Mouse (Mus musculus) regulatory T cell (primary cell): ENCODE measurements around the gene Prok1.

Source experiments
- in situ Hi-C: fragments of 300-600 bp; cut with MboI, MseI; formaldehyde crosslinking; loops from one replicate; pipeline ENCODE4 v1.15.1; 2025; ENCODE audit warnings: high pct_unique_total_duplicates

Prok1 gene

DNA sequence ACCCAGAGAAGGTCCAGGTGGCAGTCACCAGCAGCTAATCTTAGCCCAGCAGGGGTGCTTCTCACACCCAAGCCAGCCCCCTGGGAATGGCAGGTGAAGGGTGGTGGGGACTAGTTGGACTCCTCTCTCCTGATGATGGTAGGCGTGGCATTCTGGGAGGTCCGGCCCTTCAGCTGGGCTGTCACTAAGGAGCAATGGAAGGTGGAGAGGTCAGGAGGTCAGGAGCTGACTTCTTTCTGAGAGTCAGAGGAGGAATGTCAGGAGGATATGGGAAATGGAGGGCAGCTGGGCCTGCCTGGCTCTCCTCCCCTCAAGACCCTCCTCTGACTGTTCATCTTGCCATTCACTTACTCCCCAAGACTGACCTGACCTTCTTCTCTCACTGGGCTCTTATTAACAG, 1.5 kb downstream of the Prok1 start:
- in situ Hi-C loops = loop anchor here (5.0 kb wide), 1 partner anchor 224 kb away; no protein-coding TSS in a partner anchor

DNA sequence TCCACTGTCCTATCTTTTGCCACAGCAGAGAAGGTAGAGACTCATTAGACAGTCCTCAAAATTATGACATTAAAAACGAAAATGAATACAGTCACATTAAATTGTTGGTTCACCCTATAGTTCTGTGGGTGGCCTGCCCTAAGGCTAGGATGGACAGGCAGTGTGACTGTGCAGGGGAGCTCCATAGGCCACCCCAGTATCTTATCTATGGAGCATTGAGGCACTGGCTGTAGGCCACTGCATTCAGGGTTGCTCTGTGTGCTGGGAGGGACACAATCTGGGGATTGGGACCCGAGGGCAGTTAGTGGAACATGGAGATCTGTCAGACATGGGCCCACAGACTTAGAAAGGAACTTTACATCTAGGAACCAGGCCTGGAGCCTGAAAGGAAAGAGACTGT, 5.6 kb downstream of the Prok1 start:
- in situ Hi-C loops = no loop called here

DNA sequence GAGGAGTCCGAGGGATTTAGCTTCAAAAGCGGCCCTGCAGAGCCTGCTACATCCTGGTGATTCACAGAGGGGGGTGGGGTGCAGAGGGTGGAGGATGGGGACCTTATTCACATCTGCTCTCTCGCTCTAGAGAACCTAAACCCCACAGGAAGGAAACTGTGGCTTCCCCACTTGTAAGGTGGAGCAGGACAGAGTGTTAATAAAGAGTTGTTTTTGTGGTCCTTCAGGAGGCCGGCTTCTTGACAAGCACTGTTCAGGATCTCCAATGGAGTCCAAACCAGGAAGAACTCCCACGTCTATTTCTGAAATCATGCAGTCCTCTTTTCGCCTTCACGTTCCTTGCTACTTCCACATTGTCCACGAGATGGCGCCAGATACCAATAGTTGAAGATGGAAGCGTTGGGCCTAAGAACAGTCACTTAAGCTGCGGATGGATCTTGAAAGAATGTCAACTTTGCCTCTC, 6.1 kb downstream of the Prok1 start:
- in situ Hi-C loops = no loop called here

GRCm38 (mm10) chr3:107231202-107231601, 8.3 kb downstream of the Prok1 start:
- in situ Hi-C loops = no loop called here

- in situ Hi-C loops = no loop called here
Measured at GRCm38 (mm10) chr3:107230527-107230926, 9.0 kb downstream of the Prok1 start, which contains the start of gene A630076J17Rik. A630076J17Rik (plus strand) TSS chr3:107230614.

DNA sequence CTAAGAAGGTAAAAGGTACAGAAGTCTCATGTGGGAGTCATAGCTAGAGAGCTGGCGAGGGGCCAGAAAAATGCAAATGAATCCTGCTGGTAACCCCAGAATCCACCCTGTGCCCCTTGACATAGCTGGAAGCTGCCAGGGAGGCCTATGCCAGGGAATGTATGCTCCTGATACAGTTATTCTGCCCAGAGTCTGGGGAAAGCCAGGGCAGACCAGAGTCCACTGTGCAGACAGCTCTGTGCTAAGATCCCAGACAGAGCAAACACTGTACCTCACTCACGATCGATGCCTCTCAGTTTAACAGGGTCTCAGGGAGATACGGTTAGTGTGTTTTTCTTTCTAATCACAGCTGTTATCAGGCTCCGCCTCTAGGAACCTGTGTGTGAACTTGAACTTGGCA, 9.7 kb downstream of the Prok1 start:
- in situ Hi-C loops = no loop called here

DNA sequence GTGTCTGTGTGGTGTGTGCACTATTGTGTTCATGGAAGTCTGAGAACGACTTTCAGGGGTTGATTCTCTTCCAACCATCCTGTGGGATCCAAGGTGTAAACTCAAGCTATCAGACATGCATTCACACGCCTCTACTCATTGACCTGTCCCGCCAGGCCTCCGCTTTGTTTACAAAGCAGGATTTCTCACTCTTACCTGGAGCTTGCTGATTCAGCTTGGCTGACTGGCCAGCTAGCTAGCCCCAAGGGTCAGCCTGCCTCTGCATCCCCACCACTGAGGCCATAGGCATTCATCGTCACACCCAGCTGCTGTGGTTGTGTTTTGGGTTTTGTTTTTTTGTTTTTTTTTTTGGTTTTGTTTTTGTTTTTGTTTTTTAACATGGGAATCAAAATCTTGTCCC, 10.3 kb downstream of the Prok1 start:
- in situ Hi-C loops = no loop called here

- in situ Hi-C loops = no loop called here
Measured at GRCm38 (mm10) chr3:107225820-107226219, 13.7 kb downstream of the Prok1 start.

DNA sequence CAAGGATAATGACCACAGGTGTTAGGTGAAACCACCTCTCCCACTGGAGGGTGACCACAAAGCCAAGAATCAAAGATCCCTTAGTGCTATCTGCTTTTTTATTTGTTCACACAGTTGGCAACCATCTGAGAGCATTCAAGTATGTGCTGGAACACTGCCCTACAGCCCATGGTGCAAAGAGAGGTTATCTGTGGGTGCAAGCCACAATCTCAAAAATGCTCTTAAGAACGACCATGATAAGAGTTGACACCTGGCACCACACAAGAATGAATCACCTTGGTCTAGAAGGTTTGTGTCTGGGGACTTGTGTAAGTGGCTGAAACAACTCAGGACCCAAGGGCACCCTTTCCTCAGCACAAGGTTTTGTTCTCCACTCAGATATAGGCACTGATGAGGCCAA, 16.3 kb downstream of the Prok1 start:
- in situ Hi-C loops = no loop called here

GRCm38 (mm10) chr3:107221608-107222007, 17.9 kb downstream of the Prok1 start, which contains the start of gene Cym:
Cym (minus strand) TSS chr3:107221732.
- in situ Hi-C loops = no loop called here

GRCm38 (mm10) chr3:107218572-107218971, 20.9 kb downstream of the Prok1 start:
- in situ Hi-C loops = no loop called here

DNA sequence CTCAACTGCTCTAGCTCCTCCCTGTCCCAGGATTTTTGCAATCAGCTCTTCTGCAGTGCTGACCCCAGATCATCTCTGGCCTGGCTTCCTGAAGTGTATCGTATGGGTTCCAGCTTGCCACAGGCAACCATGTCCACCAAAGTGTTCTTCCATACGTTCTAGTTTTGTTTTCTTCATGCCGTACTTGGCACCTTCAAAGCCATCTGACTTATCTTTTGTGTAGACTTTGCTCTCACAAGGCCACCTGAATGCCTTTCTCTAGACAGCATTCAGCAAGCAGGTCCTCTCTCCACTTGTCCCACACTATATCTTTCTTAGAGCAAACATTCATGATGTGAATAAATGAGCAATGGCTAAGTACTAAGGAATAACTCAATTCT, 22.4 kb downstream of the Prok1 start:
- in situ Hi-C loops = no loop called here

- in situ Hi-C loops = no loop called here
Measured at GRCm38 (mm10) chr3:107216400-107217100, 23.0 kb downstream of the Prok1 start.

GRCm38 (mm10) chr3:107214606-107215005, 24.9 kb downstream of the Prok1 start:
- in situ Hi-C loops = no loop called here

GRCm38 (mm10) chr3:107207625-107208253, 31.8 kb downstream of the Prok1 start:
- in situ Hi-C loops = no loop called here

- in situ Hi-C loops = no loop called here
Measured at GRCm38 (mm10) chr3:107206490-107207150, 32.9 kb downstream of the Prok1 start.

DNA sequence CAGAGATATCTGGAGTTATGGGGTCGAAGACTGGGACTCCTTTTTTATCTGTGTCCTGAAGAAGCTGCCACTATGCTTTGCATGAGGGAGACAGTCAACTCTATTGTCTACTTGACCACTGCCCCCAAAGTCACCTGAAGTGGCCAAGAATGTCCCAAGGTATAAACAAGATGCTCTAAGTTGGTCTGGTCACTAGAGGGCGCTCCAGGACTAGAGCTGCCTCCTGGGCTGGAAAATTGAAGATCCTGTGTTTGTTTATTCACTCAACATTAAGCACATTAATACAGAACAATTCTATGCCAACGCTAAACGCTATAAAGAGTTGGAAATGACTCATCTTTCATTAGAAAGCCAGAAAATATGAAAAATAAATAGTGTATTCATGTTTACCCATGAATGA, 33.5 kb downstream of the Prok1 start:
- in situ Hi-C loops = no loop called here

DNA sequence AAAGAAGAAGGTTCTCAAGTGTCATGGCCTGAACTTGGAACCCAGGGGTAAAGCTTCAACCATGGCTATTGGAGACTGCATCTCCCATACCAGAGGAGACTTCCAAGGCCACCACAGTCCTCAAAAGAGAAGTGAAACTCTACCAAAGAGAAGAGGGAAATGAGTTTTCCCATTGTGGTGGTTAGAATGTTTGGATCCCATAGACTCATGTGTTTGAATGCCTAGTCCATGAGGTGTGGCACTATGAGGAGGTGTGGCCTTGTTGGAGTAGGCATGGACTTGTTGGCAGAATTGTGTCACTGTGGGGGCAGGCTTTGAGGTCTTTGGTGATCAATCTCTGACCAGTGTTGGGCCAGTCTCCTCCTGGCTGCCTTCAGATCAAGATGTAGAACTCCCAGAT, 34.3 kb downstream of the Prok1 start:
- in situ Hi-C loops = no loop called here

GRCm38 (mm10) chr3:107204413-107204812, 35.1 kb downstream of the Prok1 start:
- in situ Hi-C loops = no loop called here

- in situ Hi-C loops = no loop called here
Measured at GRCm38 (mm10) chr3:107201310-107202180, 38.0 kb downstream of the Prok1 start.

DNA sequence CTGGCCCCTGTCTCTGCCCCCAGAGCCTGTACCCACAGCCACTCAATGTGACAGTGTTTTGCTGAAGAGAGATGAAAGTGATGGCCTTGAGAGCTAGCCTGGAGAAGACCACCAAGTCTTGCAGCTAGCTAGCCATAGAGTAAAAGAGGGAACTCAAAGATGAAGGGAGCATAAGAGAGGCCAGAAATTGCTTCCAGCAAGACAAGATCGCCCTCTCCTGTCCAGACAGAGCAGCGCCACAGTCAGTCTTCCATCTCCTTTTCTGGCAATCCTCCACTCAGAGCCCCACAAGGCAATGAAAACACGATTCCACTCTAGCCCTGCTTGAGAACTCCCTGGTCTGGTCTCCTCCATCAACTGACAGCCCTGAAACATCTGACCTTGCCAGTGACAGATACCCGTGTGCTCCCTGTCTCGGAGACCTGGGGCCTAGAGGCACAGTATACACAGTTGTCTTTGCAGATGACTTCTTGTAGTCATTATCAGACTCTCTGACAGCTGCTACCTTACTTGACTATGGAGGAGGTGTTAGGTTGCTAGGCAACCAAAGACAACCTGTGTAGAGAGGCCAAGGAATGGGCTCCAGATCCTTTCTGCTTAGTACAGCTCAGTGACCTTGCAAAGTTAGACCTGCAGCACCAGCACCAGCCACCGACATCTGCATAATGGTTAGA, 51.1 kb downstream of the Prok1 start:
- in situ Hi-C loops = no loop called here
